Mouse (Mus musculus) megakaryocyte, adult 5-6 weeks (primary cell): ENCODE measurements at regions not wholly inside any gene's neighbourhood (a gene's known extent, or its start where the extent isn't known, plus 50 kb on each side); places are given as distances from the start of the nearest gene placed in this dataset.
"Not testable (repeated sequence)": the region's sequence is repeated elsewhere in the genome, so short reads cannot be mapped to it uniquely, and the experiment has no call there.

Experiments used
- ATAC-seq: 2 replicates; pipeline ENCODE4 v1.8.0; 2016; ENCODE audit warnings: mild to moderate bottlenecking, inconsistent platforms; ENCODE audit not compliant: poor library complexity, severe bottlenecking

- ATAC-seq = peak; percentile 51
These were observed 242.4 kb upstream of the Rarb start for GRCm38 (mm10) chr14:17061358-17061757.

- no peak for ATAC-seq
These were observed 239.5 kb upstream of the Rarb start for GRCm38 (mm10) chr14:17058438-17058837.

- ATAC-seq = no peak
These were observed 238.4 kb upstream of the Rarb start for GRCm38 (mm10) chr14:17057355-17057754.

GRCm38 (mm10) chr14:17055741-17056140 lies 236.8 kb upstream of the Rarb start:
- ATAC-seq = peak; percentile 85

- no peak for ATAC-seq
These were observed 235.4 kb upstream of the Rarb start for GRCm38 (mm10) chr14:17054381-17054780.

- no peak for ATAC-seq
These were observed 227.9 kb upstream of the Rarb start for GRCm38 (mm10) chr14:17046808-17047207.

- ATAC-seq = no peak
These were observed 226.6 kb upstream of the Rarb start for GRCm38 (mm10) chr14:17045426-17046132.

- no peak for ATAC-seq
These were observed 201.8 kb upstream of the Rarb start for GRCm38 (mm10) chr14:17020603-17021356.

GRCm38 (mm10) chr14:17012931-17013330 lies 194.0 kb upstream of the Rarb start:
- no peak for ATAC-seq

- no peak for ATAC-seq
These were observed 193.2 kb upstream of the Rarb start for GRCm38 (mm10) chr14:17012200-17012599.

- no peak for ATAC-seq
These were observed 186.4 kb upstream of the Rarb start for GRCm38 (mm10) chr14:17005194-17006018.

- no peak for ATAC-seq
These were observed 185.8 kb upstream of the Rarb start for GRCm38 (mm10) chr14:17004714-17005113.

GRCm38 (mm10) chr14:16996716-16997115 lies 177.8 kb upstream of the Rarb start:
- ATAC-seq = no peak

- not testable (repeated sequence) for ATAC-seq
These were observed 152.0 kb upstream of the Rarb start for GRCm38 (mm10) chr14:16970911-16971310.

- no peak for ATAC-seq
These were observed 145.9 kb upstream of the Rarb start for GRCm38 (mm10) chr14:16964717-16965391.

- no peak for ATAC-seq
These were observed 143.4 kb upstream of the Rarb start for GRCm38 (mm10) chr14:16962216-16962826.

GRCm38 (mm10) chr14:16957802-16958201 lies 138.8 kb upstream of the Rarb start:
- no peak for ATAC-seq

GRCm38 (mm10) chr14:16954511-16955443 lies 135.8 kb upstream of the Rarb start:
- no peak for ATAC-seq

GRCm38 (mm10) chr14:16948736-16949135 lies 129.8 kb upstream of the Rarb start:
- no peak for ATAC-seq
